Mouse (Mus musculus): ENCODE results near the gene Nudt16l1. TPM values are rescaled to one million over a fixed set of nuclear protein-coding genes. Genes with fewer than 3 reads are reported as not detected.
A peak's percentile ranks its signal among the peaks of the same experiment; 100 is the strongest.

Gene Nudt16l1
- polyA plus RNA-seq (2012; rRNA removed): 43.1 and 44.3 TPM in 2 replicates

DNA sequence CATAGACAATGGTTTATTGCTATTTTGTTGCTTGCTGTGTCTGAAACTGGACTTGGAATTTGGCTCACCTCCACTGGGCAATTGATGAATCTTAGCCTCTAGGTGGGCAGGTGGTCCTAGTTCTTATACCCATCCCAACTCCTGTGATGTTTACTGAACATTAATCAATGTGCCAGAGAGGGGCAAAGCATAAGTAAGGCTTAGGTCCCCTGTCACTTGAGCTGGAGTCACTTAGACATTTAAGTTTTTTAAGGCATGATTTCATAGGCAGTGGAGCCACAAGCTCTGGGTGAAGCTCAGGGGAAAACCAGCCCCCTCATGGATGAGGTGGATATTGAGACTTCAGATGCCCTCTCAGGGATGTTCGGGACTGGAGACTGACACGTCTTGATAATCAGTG is at the start of gene Nudt16l1:
Nudt16l1 (plus strand) TSS at position 301 of the 400 bp plus-strand sequence.
- Histone ChIP-seq H3K4me1 (ENCODE audit: control insufficient read depth, insufficient read depth, low read length) (peaks cover 29% of the 10 kb centered on the region), H3K36me3 (ENCODE audit: control insufficient read depth, insufficient read depth, low read length) (peaks cover 3% of the 10 kb centered on the region; the same call in 1 of the 2 replicates), H3K27me3 (ENCODE audit: control insufficient read depth, insufficient read depth, low read length) (no peaks in the 10 kb centered on the region), H3K4me3 (ENCODE audit: control insufficient read depth, low read depth, low read length) (peak within 1 kb of the TSS; percentile 99), H3K27ac (ENCODE audit: control insufficient read depth, insufficient read depth, low read depth, low read length) (peak within 1 kb of the TSS; percentile 94)
- TF ChIP-seq POLR2A (IDR thresholded peaks at IDR 0.05; ENCODE audit: control insufficient read depth, low read depth, low read length): no peak
- no peak for TF ChIP-seq CTCF (IDR thresholded peaks at IDR 0.05; ENCODE audit: control insufficient read depth, insufficient read depth, insufficient replicate concordance, low read depth, low read length)

DNA sequence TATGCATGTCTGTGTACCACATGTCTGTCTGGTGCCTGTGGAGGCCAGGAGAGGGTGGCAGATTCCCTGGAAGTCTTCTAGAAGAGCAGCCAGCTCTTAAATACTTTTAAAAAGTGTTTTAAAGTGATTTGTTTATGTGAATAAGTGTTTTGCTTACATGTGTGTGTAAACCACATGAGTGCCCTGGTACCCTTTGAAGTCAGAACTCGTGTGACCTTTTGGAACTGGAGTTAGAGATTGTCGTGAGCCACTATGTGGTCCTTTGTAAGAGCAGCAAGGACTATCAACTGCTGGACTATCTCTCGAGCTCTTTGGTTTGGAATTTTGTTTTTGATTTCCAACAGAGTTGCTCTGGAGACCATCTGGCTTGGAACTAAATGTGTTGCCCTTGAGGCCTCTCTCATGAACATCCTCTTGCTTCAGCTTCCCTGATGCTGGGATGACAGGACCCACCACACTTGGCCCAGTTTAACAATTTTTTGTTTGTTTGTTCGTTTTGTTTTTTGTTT is 48.3 kb upstream of the Nudt16l1 start:
- no peaks in the 10 kb centered on the region for H3K36me3 ChIP-seq (ENCODE audit: control insufficient read depth, insufficient read depth, low read length)
- peaks cover 12% of the 10 kb centered on the region for H3K4me1 ChIP-seq (ENCODE audit: control insufficient read depth, insufficient read depth, low read length)
- no peaks in the 10 kb centered on the region for H3K27me3 ChIP-seq (ENCODE audit: control insufficient read depth, insufficient read depth, low read length)
- no peak overlapping the region for H3K4me3 ChIP-seq (ENCODE audit: control insufficient read depth, low read depth, low read length)
- H3K27ac ChIP-seq (ENCODE audit: control insufficient read depth, insufficient read depth, low read depth, low read length): no peak overlapping the region
- TF ChIP-seq POLR2A (IDR thresholded peaks at IDR 0.05; ENCODE audit: control insufficient read depth, low read depth, low read length): no peak
- no peak for TF ChIP-seq CTCF (IDR thresholded peaks at IDR 0.05; ENCODE audit: control insufficient read depth, insufficient read depth, insufficient replicate concordance, low read depth, low read length)

DNA sequence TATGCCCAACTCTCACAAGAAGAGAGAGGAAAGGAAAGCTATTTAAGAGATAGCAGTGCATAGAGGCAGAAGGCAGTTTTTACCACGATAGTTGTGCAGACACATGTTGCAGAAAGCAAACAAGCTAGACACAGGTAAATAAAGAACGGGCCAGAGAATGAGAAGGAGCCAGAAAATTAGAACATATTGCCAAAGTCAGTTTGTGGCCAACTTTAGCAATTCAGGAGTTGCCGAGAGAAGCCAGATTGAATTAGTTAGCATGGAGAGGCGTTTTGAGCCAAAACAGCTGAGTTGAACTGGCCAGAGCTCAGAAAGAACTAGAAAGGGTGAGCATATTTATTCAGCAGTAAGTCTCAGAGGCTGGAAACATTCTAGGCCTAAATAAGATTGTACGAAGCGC is 46.4 kb upstream of the Nudt16l1 start:
- no peaks in the 10 kb centered on the region for H3K27me3 ChIP-seq (ENCODE audit: control insufficient read depth, insufficient read depth, low read length)
- no peak overlapping the region for H3K4me3 ChIP-seq (ENCODE audit: control insufficient read depth, low read depth, low read length)
- H3K4me1 ChIP-seq (ENCODE audit: control insufficient read depth, insufficient read depth, low read length): peaks cover 3% of the 10 kb centered on the region; the same call in 1 of the 2 replicates
- no peak overlapping the region for H3K27ac ChIP-seq (ENCODE audit: control insufficient read depth, insufficient read depth, low read depth, low read length)
- TF ChIP-seq POLR2A (IDR thresholded peaks at IDR 0.05; ENCODE audit: control insufficient read depth, low read depth, low read length): no peak
- TF ChIP-seq CTCF (IDR thresholded peaks at IDR 0.05; ENCODE audit: control insufficient read depth, insufficient read depth, insufficient replicate concordance, low read depth, low read length): no peak
- no peaks in the 10 kb centered on the region for H3K36me3 ChIP-seq (ENCODE audit: control insufficient read depth, insufficient read depth, low read length)

DNA sequence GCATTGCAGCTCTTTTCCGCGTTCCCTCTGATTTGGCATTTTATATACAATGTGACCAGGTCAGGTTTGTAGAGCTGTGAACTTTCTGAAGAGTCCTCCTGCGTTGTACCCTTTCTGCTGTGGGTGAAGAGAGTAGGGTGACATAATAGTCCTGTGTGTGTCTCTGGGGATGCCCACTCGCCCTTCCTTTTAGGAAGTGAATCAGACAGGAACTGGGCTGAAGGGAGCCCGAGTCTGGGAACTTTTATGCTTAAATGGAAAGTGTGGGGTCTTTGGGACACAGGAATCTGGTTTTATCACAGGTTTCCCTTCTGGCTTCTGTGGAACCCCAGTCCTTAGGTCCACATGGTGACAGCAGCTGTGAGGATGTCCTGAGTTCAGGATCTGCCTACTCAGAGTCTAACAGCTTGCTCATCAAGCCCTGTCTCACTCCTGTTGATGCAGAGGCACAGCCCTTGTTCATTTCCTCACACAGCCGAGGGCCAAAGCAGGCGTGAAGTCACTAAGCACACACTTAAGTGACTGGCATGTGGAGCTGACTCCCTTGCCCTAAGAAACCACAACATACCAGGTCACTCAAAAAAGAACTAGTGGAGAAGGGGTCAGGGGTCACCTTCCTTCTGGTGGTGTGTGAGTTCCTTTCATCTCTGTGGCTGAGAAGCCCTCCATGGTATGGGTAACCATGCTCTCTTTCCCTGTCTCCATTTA is 44.2 kb upstream of the Nudt16l1 start:
- Histone ChIP-seq H3K4me3 (ENCODE audit: control insufficient read depth, low read depth, low read length) (no peak overlapping the region), H3K36me3 (ENCODE audit: control insufficient read depth, insufficient read depth, low read length) (no peaks in the 10 kb centered on the region), H3K4me1 (ENCODE audit: control insufficient read depth, insufficient read depth, low read length) (no peaks in the 10 kb centered on the region; the same call in 1 of the 2 replicates), H3K27ac (ENCODE audit: control insufficient read depth, insufficient read depth, low read depth, low read length) (no peak overlapping the region; the same call in 1 of the 2 replicates), H3K27me3 (ENCODE audit: control insufficient read depth, insufficient read depth, low read length) (no peaks in the 10 kb centered on the region)
- TF ChIP-seq CTCF (IDR thresholded peaks at IDR 0.05; ENCODE audit: control insufficient read depth, insufficient read depth, insufficient replicate concordance, low read depth, low read length) (no peak), POLR2A (IDR thresholded peaks at IDR 0.05; ENCODE audit: control insufficient read depth, low read depth, low read length) (no peak)

DNA sequence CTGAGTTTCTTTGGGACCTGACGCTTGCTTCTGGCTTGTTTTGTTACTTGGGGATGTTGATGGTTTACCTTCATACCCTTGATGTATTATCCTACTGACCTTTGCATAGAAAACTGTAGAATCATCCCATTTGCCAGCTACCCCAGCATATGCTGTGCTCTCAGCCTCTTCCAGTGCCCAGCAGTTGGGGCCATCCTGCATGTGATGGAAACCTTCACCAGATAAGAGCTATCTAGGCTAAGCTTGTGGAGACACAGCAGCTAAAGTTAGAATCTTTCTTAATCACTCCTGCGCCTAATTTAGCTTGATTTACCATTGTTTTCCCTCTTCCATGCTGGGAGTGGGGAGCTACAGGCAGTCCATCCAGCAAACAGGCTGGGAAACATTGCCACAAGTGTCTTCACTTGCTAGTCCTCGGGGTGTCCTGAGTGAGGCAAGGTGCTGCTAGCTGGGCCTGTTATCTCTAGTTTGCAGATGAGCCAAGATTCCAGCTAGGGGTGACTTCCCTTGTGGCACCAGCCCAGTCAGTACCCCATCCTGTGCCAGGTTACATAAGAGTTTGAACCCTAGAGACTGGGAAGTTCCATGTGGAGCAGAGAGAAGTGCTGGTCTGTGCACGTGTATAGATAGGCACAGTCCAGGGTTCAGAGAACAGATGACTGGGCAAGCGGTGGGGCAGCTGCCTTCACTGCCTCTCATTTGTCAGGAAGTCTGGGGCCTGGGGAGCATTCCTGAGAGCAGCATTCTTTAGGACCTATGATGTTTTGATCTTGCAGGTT is 42.1 kb upstream of the Nudt16l1 start:
- Histone ChIP-seq H3K4me1 (ENCODE audit: control insufficient read depth, insufficient read depth, low read length) (no peaks in the 10 kb centered on the region), H3K36me3 (ENCODE audit: control insufficient read depth, insufficient read depth, low read length) (no peaks in the 10 kb centered on the region), H3K4me3 (ENCODE audit: control insufficient read depth, low read depth, low read length) (no peak overlapping the region), H3K27me3 (ENCODE audit: control insufficient read depth, insufficient read depth, low read length) (no peaks in the 10 kb centered on the region), H3K27ac (ENCODE audit: control insufficient read depth, insufficient read depth, low read depth, low read length) (no peak overlapping the region)
- TF ChIP-seq CTCF (IDR thresholded peaks at IDR 0.05; ENCODE audit: control insufficient read depth, insufficient read depth, insufficient replicate concordance, low read depth, low read length) (no peak), POLR2A (IDR thresholded peaks at IDR 0.05; ENCODE audit: control insufficient read depth, low read depth, low read length) (no peak)

DNA sequence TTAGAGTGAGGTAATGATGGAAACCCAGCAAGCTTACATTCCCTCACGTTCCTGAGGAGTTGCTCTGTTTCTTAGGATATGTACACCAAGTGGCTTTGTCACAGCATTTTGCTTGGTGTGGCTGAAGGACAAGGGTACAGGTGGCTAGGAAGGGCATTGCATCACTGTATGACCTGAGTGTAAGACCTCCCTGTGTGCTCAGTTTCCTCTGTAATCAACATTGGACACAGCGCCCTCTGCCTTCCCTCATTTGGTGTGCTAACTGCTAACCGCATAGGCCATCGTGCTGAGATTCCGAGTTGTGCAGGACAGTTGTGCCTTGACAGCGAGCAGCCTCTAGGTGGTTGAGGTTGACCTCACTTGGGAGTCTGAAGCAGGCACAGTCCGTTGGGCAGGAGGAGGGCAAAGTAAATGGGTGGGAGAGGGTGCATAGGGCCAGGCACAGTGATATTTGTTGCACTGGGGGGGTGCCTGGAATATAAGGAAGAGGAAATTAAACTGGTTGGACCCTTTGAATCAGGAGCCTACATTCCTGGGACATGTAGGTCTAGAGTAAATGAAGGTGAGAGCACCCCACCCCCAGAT is 41.3 kb upstream of the Nudt16l1 start:
- no peaks in the 10 kb centered on the region for H3K36me3 ChIP-seq (ENCODE audit: control insufficient read depth, insufficient read depth, low read length)
- no peak overlapping the region for H3K27ac ChIP-seq (ENCODE audit: control insufficient read depth, insufficient read depth, low read depth, low read length)
- H3K4me1 ChIP-seq (ENCODE audit: control insufficient read depth, insufficient read depth, low read length): no peaks in the 10 kb centered on the region

DNA sequence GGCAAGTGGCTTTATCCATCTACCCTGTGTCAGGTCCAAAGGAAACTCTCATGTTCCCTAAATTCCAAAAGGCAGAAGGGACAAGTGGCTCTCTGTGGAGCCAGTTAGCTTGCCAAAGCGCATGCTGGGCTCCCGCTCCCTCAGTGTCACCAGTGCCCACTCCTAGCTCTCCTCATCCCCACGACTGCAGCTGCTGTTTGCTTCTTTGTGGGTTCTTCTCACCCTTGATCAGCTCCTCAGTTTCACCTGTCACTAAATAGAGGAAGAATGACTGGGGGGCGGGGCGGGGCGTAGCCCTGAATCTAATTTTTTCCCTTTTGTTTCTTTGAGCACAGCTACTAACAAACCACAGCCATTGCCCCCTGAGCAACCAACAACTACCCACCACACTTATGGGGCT is 39.7 kb upstream of the Nudt16l1 start:
- H3K4me3 ChIP-seq (ENCODE audit: control insufficient read depth, low read depth, low read length): no peak overlapping the region
- TF ChIP-seq POLR2A (IDR thresholded peaks at IDR 0.05; ENCODE audit: control insufficient read depth, low read depth, low read length): no peak
- TF ChIP-seq CTCF (IDR thresholded peaks at IDR 0.05; ENCODE audit: control insufficient read depth, insufficient read depth, insufficient replicate concordance, low read depth, low read length): no peak
- no peaks in the 10 kb centered on the region for H3K36me3 ChIP-seq (ENCODE audit: control insufficient read depth, insufficient read depth, low read length)
- H3K27me3 ChIP-seq (ENCODE audit: control insufficient read depth, insufficient read depth, low read length): no peaks in the 10 kb centered on the region
- no peak overlapping the region for H3K27ac ChIP-seq (ENCODE audit: control insufficient read depth, insufficient read depth, low read depth, low read length)
- no peaks in the 10 kb centered on the region for H3K4me1 ChIP-seq (ENCODE audit: control insufficient read depth, insufficient read depth, low read length)

More for the DNA sequence above, 41.3 kb upstream of the Nudt16l1 start:
- TF ChIP-seq POLR2A (IDR thresholded peaks at IDR 0.05; ENCODE audit: control insufficient read depth, low read depth, low read length) (no peak), CTCF (IDR thresholded peaks at IDR 0.05; ENCODE audit: control insufficient read depth, insufficient read depth, insufficient replicate concordance, low read depth, low read length) (no peak)
- H3K4me3 ChIP-seq (ENCODE audit: control insufficient read depth, low read depth, low read length): no peak overlapping the region
- H3K27me3 ChIP-seq (ENCODE audit: control insufficient read depth, insufficient read depth, low read length): no peaks in the 10 kb centered on the region
